Mouse (Mus musculus) megakaryocyte-erythroid progenitor cell, adult 5 weeks (primary cell): ENCODE measurements around the gene Rspo3. TPM values are rescaled to one million over a fixed set of nuclear protein-coding genes. Genes with fewer than 3 reads are reported as not detected.

Source experiments
- polyA plus RNA-seq: library from polyadenylated mRNA; stranded (reverse); fragments of >175 nt; gene quantifications from 2 replicates; pipeline ENCODE4 v1.2.3, GENCODE M21; 2012

Rspo3 gene
- not detected in 2 replicates for polyA plus RNA-seq

DNA sequence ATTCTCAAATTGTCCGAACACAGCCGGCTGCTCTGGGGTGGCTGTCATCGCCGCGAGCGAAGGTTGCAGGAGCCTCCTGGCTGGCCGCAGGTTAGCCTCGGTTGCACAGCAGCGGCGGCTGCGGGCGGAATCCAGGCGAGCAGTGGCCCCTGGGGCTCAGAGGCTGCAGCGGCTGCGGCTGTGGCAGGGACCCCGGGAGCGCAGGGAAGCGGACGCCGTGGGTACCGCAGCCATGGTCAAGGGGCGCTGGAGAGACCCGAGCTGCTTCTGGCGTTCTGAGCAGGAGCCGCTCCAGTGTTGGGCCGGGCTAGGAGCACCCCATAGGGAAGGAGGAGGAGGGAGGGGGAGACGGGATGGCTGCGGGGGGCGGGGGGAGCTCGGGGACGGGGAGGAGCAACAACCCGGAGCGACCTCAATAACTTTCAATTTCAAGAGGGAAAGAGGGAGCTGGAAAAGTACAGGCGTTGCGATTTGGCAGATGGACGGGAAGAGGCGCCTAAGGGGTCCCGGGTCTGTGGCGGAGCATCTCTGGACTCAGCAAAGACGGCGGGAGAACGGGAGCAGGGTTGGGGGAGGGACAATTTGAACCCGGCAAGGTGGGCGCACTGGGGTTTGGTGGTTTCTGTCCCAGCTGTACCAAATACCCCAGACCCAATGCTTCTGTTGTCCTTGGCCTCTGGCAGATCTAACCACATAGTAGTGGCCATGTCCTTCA is at the start of gene Rspo3:
Gene Rspo3 (minus strand): TSS at position 322 of the 715 bp plus-strand sequence.

Other genes with a start within 250 kb of the Rspo3 start
- gene Echdc1, start 222.7 kb downstream of the Rspo3 start, polyA plus RNA-seq = 1.3 and 1.8 TPM in 2 replicates
- gene Rnf146, start 173.4 kb downstream of the Rspo3 start, polyA plus RNA-seq = 10.5 and 11.8 TPM in 2 replicates